Mouse (Mus musculus) erythroblast, embryonic 14.5 days (primary cell): ENCODE results near the gene Ccnt2.
"Not testable (repeated sequence)": the region's sequence is repeated elsewhere in the genome, so short reads cannot be mapped to it uniquely, and the experiment has no call there.

Source experiments
- GATA1 ChIP-seq: IDR thresholded peaks from 2 replicates; pipeline ENCODE4 v1.6.1; 2012; ENCODE audit warnings: low read length, inconsistent platforms, mixed read lengths
- TAL1 ChIP-seq: IDR thresholded peaks from 3 replicates; pipeline ENCODE4 v1.6.1; 2012; ENCODE audit warnings: low read length, inconsistent platforms, mixed read lengths

DNA sequence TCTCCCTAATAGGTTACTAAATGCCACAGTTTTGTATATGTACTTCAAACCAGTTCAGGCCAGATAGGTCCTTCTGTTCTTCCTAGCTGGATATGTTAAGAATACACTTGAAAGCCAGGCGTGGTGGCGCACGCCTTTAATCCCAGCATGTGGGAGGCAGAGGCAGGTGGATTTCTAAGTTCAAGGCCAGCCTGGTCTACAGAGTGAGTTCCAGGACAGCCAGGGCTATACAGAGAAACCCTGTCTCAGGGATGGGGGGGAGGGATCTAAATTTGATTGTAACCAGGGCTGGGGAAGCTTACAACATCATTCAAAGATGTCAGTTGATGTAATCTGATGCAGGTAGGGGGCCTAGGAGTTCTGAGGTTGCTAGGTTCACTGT, 16.8 kb upstream of the Ccnt2 start:
- not testable (repeated sequence) for TF ChIP-seq TAL1, GATA1
